ENCODE assay signal across 8 mouse cellular contexts in the genomic region with DNA sequence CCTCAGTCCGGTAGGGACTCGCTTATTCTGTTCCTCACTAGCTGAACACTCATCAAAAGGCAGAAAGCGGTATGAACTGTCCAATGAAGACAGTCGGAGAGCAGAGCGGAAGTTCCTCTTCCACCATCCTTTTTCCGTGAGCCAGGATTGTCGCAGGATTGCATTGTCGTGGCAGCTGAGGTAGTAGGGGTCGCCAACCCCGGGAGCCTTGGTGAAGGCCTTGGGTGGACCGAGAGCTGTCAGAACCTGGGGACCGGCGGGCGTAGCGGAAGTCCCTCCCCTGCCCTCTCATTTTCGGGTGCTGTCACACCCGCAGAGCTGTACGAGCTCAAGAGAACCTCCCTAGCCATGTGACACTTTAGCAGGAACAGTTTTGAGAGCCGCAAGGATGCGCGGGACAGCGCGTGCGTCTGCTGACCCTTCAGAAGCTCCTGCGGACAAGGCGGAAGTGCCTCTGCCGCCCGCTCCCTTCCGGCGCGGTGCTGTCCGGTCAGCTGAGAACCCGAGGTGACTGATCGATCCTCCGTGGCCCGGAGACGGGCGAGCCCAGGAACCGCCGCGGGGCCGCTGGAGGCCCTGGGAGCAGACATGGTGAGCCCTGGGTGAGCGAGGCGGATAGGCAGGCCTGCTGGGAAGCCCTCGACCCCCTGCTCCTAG. TPM values are rescaled to one million over a fixed set of nuclear protein-coding genes. Genes with fewer than 3 reads are reported as not detected.
DNase-seq lines count a peak whose midpoint lies in the region; ATAC-seq and TF ChIP-seq lines count a peak whose summit lies in the region.

A gene (plus strand): TSS at position 402 of the 657 bp plus-strand sequence.

- H3K79me3 ChIP-seq in C2C12 (ENCODE audit: low read depth), result no peaks in the 10 kb centered on the region

- H3K27ac ChIP-seq in heart, embryonic 10.5 days, result peak within 1 kb of the TSS; percentile 94
- H3K27ac ChIP-seq in kidney, embryonic 15.5 days, result peak within 1 kb of the TSS; percentile 70
- peak within 1 kb of the TSS; percentile 79 for H3K27ac ChIP-seq in limb, embryonic 15.5 days
- peak within 1 kb of the TSS; percentile 81 for H3K27ac ChIP-seq in midbrain, postnatal 0 days (ENCODE audit: low read depth, low read length)

- peak within 1 kb of the TSS; percentile 80 for H3K4me2 ChIP-seq in kidney, embryonic 15.5 days
- H3K4me2 ChIP-seq in limb, embryonic 15.5 days, result peak within 1 kb of the TSS; percentile 87
- H3K4me2 ChIP-seq in midbrain, postnatal 0 days (ENCODE audit: low read depth, low read length, poor library complexity, severe bottlenecking), result peak within 1 kb of the TSS; percentile 84

- H3K79me2 ChIP-seq in C2C12 (ENCODE audit: control insufficient read depth, insufficient read depth), result no peaks in the 10 kb centered on the region

- peak within 1 kb of the TSS; percentile 64 for H3ac ChIP-seq in C2C12 (ENCODE audit: control insufficient read depth, insufficient read length, low read depth)

- no peak within 1 kb of the TSS for H3K4me3 ChIP-seq in C2C12 (ENCODE audit: insufficient read depth, poor library complexity, severe bottlenecking)
- peak within 1 kb of the TSS; percentile 79 for H3K4me3 ChIP-seq in erythroblast, embryonic 14.5 days (replicated peaks)
- H3K4me3 ChIP-seq in heart, embryonic 10.5 days, result peak within 1 kb of the TSS; percentile 79
- peak within 1 kb of the TSS; percentile 62 for H3K4me3 ChIP-seq in kidney, embryonic 15.5 days (replicated peaks)
- H3K4me3 ChIP-seq in limb, embryonic 15.5 days, result peak within 1 kb of the TSS; percentile 67
- peak within 1 kb of the TSS; percentile 71 for H3K4me3 ChIP-seq in midbrain, postnatal 0 days (ENCODE audit: low read depth, low read length)

- no peaks in the 10 kb centered on the region for H3K27me3 ChIP-seq in C2C12 (ENCODE audit: control insufficient read depth, insufficient read depth, insufficient read length)
- no peaks in the 10 kb centered on the region for H3K27me3 ChIP-seq in erythroblast, embryonic 14.5 days (ENCODE audit: control insufficient read depth)
- H3K27me3 ChIP-seq in heart, embryonic 10.5 days (ENCODE audit: insufficient read depth, poor library complexity, severe bottlenecking), result no peaks in the 10 kb centered on the region; the same call in 1 of the 2 replicates
- peaks cover 4% of the 10 kb centered on the region; the same call in 1 of the 2 replicates for H3K27me3 ChIP-seq in kidney, embryonic 15.5 days
- H3K27me3 ChIP-seq in limb, embryonic 15.5 days, result no peaks in the 10 kb centered on the region
- H3K27me3 ChIP-seq in midbrain, postnatal 0 days (ENCODE audit: insufficient read depth, low read length), result no peaks in the 10 kb centered on the region

- no peaks in the 10 kb centered on the region for H3K36me3 ChIP-seq in C2C12 (ENCODE audit: control insufficient read depth, insufficient read depth)
- peaks cover 9% of the 10 kb centered on the region for H3K36me3 ChIP-seq in erythroblast, embryonic 14.5 days (ENCODE audit: control insufficient read depth)
- H3K36me3 ChIP-seq in heart, embryonic 10.5 days, result peaks cover 27% of the 10 kb centered on the region
- peaks cover 22% of the 10 kb centered on the region for H3K36me3 ChIP-seq in kidney, embryonic 15.5 days
- H3K36me3 ChIP-seq in limb, embryonic 15.5 days, result peaks cover 16% of the 10 kb centered on the region
- H3K36me3 ChIP-seq in midbrain, postnatal 0 days (ENCODE audit: insufficient read depth, low read length), result no peaks in the 10 kb centered on the region

- 6% methylated on average over 45 of the region's 45 CpGs for WGBS in heart, embryonic 10.5 days
- WGBS in kidney, embryonic 15.5 days, result 6% methylated on average over 45 of the region's 45 CpGs
- 5% methylated on average over 45 of the region's 45 CpGs for WGBS in limb, embryonic 15.5 days
- WGBS in midbrain, postnatal 0 days, result 3% methylated on average over 43 of the region's 45 CpGs

- peaks cover 14% of the 10 kb centered on the region for H3K4me1 ChIP-seq in erythroblast, embryonic 14.5 days (ENCODE audit: control insufficient read depth)
- H3K4me1 ChIP-seq in heart, embryonic 10.5 days, result no peaks in the 10 kb centered on the region
- H3K4me1 ChIP-seq in kidney, embryonic 15.5 days, result peaks cover 5% of the 10 kb centered on the region
- H3K4me1 ChIP-seq in limb, embryonic 15.5 days, result peaks cover 6% of the 10 kb centered on the region; the same call in 1 of the 2 replicates
- no peaks in the 10 kb centered on the region; the same call in 1 of the 2 replicates for H3K4me1 ChIP-seq in midbrain, postnatal 0 days (ENCODE audit: insufficient read depth, low read length)

- peak within 1 kb of the TSS; percentile 68 for H3K9ac ChIP-seq in kidney, embryonic 15.5 days
- peak within 1 kb of the TSS; percentile 86 for H3K9ac ChIP-seq in limb, embryonic 15.5 days
- H3K9ac ChIP-seq in midbrain, postnatal 0 days (replicated peaks; ENCODE audit: low read length, poor library complexity, severe bottlenecking), result peak within 1 kb of the TSS; percentile 84

- H3K9me3 ChIP-seq in erythroblast, embryonic 14.5 days (ENCODE audit: control insufficient read depth, low read length), result peaks cover 4% of the 10 kb centered on the region; the same call in 1 of the 2 replicates
- H3K9me3 ChIP-seq in heart, embryonic 10.5 days, result peaks cover 13% of the 10 kb centered on the region
- H3K9me3 ChIP-seq in kidney, embryonic 15.5 days (replicated peaks), result peaks cover 22% of the 10 kb centered on the region
- peaks cover 6% of the 10 kb centered on the region; the same call in 1 of the 2 replicates for H3K9me3 ChIP-seq in limb, embryonic 15.5 days
- H3K9me3 ChIP-seq in midbrain, postnatal 0 days (ENCODE audit: low read length), result peaks cover 14% of the 10 kb centered on the region

- DNase-seq in brain, embryonic 18.5 days (ENCODE audit: low read depth, low spot score), result peak; percentile 61
- peak; percentile 90 for DNase-seq in heart, embryonic 10.5 days (ENCODE audit: low spot score)
- DNase-seq in midbrain, postnatal 0 days (ENCODE audit: low spot score), result peak; percentile 77
- peak; percentile 61 to 68 for DNase-seq in spleen, postnatal 10 days (ENCODE audit: low spot score in 2 of 2)

- peak; percentile 95 for ATAC-seq in kidney, embryonic 15.5 days (replicated peaks; ENCODE audit: low FRiP score)
- ATAC-seq in limb, embryonic 15.5 days (ENCODE audit: insufficient number of reproducible peaks, low FRiP score, low TSS enrichment, low read depth), result peak; percentile 78
- ATAC-seq in midbrain, postnatal 0 days (ENCODE audit: low FRiP score), result peak; percentile 93

- no peak for TF ChIP-seq CTCF in C2C12 (IDR thresholded peaks at IDR 0.05; ENCODE audit: control insufficient read depth, insufficient read depth, insufficient read length)
- no peak for TF ChIP-seq CTCF in midbrain, postnatal 0 days (IDR thresholded peaks at IDR 0.05)

TF ChIP-seq in C2C12, 6 proteins besides CTCF, POLR2A, EP300 and RAD21:
- TF ChIP-seq MAX (IDR thresholded peaks at IDR 0.05), result no peak
- TF ChIP-seq FOSL1 (IDR thresholded peaks at IDR 0.05; ENCODE audit: insufficient read depth, low read length, poor library complexity, severe bottlenecking), result no peak
- TF ChIP-seq MYOD1 (IDR thresholded peaks at IDR 0.05; ENCODE audit: control insufficient read depth, insufficient read length, low read depth), result no peak
- TF ChIP-seq USF1 (IDR thresholded peaks at IDR 0.05; ENCODE audit: low read depth), result no peak
- no peak for TF ChIP-seq CEBPB (IDR thresholded peaks at IDR 0.05; ENCODE audit: low read depth)
- no peak for TF ChIP-seq MYOG (IDR thresholded peaks at IDR 0.05; ENCODE audit: control insufficient read depth, extremely low read depth, insufficient read length)

RNA-seq across cellular contexts. Expression of the gene that starts here (rescaled TPM):
- polyA plus RNA-seq in C2C12 (2012; fragmentation: generic; extraction: Trizol), result 0.33 TPM
- polyA plus RNA-seq in erythroblast, embryonic 14.5 days (2012), result not detected in 2 replicates
- 5.1 and 5.2 TPM in 2 replicates for polyA plus RNA-seq in heart, embryonic 10.5 days (2016; fragmentation: Nextera tagmentation; extraction: Ambion mirVana)
- polyA plus RNA-seq in kidney, embryonic 15.5 days (2015; fragmentation: Nextera tagmentation; extraction: Ambion mirVana), result 6.4 and 6.6 TPM in 2 replicates
- polyA plus RNA-seq in limb, embryonic 15.5 days (2015; fragmentation: Nextera tagmentation; extraction: Ambion mirVana), result 6.0 and 6.9 TPM in 2 replicates
- total RNA-seq in midbrain, postnatal 0 days (2014; rRNA removed), result 9.0 and 12.0 TPM in 2 replicates
- polyA plus RNA-seq in midbrain, postnatal 0 days (2015; fragmentation: Nextera tagmentation; extraction: Ambion mirVana), result 5.6 and 6.0 TPM in 2 replicates
